Mouse (Mus musculus): ENCODE results near the gene Spdl1. TPM values are rescaled to one million over a fixed set of nuclear protein-coding genes. Genes with fewer than 3 reads are reported as not detected.

Spdl1 gene
- polyA plus RNA-seq (2012; rRNA removed) = 5.1 and 5.3 TPM in 2 replicates

DNA sequence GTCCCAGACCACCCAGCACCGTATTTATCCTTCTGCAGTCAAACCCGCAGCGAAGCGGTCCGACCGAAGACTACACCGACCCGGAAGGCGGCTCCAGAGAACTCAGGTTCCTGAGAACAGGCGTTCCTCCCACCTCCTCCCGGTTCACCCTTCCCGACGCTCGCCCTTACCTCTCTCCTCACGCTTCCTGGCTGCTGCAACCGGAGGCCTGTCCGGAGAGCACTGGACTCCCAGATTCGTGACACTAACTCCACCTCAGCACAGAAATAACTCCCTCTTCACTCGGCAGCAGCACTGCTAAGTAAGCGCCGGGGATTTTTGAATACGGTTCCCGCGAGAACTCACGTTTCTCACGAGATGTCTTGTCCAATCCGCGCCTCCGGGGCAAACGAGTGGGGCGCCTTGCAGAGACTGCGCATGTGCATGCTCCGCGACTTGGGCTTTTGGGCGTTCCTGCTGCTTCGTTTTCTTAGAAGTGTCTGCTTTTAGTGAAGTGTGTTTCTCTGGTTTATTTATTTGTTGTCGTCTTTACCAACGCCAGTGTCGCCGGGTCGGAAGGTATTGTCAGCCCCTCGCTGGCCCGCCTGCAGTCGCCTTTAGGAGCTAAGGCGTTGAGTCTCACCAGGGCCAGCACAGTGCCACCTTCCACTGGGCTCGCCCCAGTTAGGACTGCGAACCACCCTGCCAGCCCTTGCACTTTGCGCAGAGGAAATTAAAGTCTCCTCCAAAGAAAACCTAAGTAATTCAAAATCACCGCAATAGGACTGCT, at the start of gene Spdl1:
Spdl1 (minus strand) TSS at position 324 of the 769 bp plus-strand sequence.

DNA sequence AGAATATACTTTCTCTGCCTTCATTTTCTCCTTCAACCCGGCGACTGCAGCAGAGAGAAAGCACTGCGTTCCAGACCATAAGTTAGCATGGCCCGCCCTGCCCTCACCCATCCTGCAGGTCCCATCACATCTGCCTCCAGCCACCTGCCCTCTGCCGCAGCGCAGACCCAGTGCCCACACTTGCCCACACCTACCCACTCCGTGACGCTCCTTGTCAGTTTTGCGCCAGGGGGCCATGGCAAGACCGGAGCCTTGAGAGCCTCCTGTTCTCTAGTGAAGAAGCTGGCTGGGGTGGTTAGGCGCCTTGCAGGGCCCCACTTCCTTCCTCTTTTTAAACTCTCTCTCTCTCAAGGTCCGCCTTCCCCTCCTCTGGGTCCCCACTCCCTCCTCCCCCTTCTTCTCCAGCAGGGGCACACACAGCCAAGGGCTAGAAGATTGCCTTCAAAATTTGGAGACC, 49.8 kb downstream of the Spdl1 start, which contains the start of gene Dock2:
Dock2 (minus strand) TSS at position 306 of the 457 bp plus-strand sequence.

Other genes starting within 250 kb of the Spdl1 start
- gene Dock2, start 49.7 kb downstream of the Spdl1 start, polyA plus RNA-seq (2012; rRNA removed) = 3.5 and 4.2 TPM in 2 replicates